Mouse (Mus musculus) heart, postnatal 0 days (tissue): ENCODE measurements around the gene Trpc1. TPM values are rescaled to one million over a fixed set of nuclear protein-coding genes. Genes with fewer than 3 reads are reported as not detected.
A peak's percentile ranks its signal among the peaks of the same experiment; 100 is the strongest.

Experiments
- ATAC-seq: fragments of 200-750 bp; cut with Nextera tagmentation; 2 replicates; pipeline ENCODE4 v1.8.0; 2017; ENCODE audit warnings: low read depth, moderate number of reproducible peaks, moderate library complexity; ENCODE audit not compliant: insufficient read depth
- DNase-seq: peaks from one replicate; pipeline ENCODE4 v3.0.0-alpha.2; 2016; ENCODE audit warnings: low spot score
- H3K27ac ChIP-seq: fragments of 300-500 bp; sonication (generic); 2 replicates; pipeline ENCODE4 v1.5.1; 2014; ENCODE audit warnings: low read depth, mild to moderate bottlenecking
- H3K27me3 ChIP-seq: fragments of 300-500 bp; sonication (generic); 2 replicates; pipeline ENCODE4 v1.6.1; 2014; ENCODE audit warnings: low read length, mixed read lengths; ENCODE audit not compliant: control insufficient read depth, insufficient read depth
- H3K36me3 ChIP-seq: fragments of 300-500 bp; sonication (generic); replicated peaks from 2 replicates; pipeline ENCODE4 v1.6.1; 2014; ENCODE audit warnings: low read length, mixed read lengths; ENCODE audit not compliant: control insufficient read depth, insufficient read depth
- H3K4me1 ChIP-seq: fragments of 300-500 bp; sonication (generic); 2 replicates; pipeline ENCODE4 v1.6.1; 2014; ENCODE audit warnings: antibody characterized with exemption; ENCODE audit not compliant: control insufficient read depth, insufficient read depth
- H3K4me2 ChIP-seq: fragments of 300-500 bp; sonication (generic); 2 replicates; pipeline ENCODE4 v1.6.1; 2014; ENCODE audit warnings: low read depth, mild to moderate bottlenecking, low read length, moderate library complexity
- H3K4me3 ChIP-seq: fragments of 300-500 bp; sonication (generic); 2 replicates; pipeline ENCODE4 v1.5.1; 2014; ENCODE audit warnings: low read depth, low read length
- H3K9ac ChIP-seq: fragments of 300-500 bp; sonication (generic); replicated peaks from 2 replicates; pipeline ENCODE4 v1.6.1; 2014; ENCODE audit warnings: low read depth, low read length, mixed read lengths
- H3K9me3 ChIP-seq: fragments of 300-500 bp; sonication (generic); replicated peaks from 2 replicates; pipeline ENCODE4 v1.6.1; 2016; ENCODE audit warnings: low read length; ENCODE audit not compliant: control insufficient read depth
- CTCF ChIP-seq: IDR thresholded peaks from 2 replicates; pipeline ENCODE4 v1.5.1; 2016; ENCODE audit warnings: antibody characterized with exemption, control low read depth, low read depth
- EP300 ChIP-seq: IDR thresholded peaks from 2 replicates; pipeline ENCODE4 v1.6.1; 2016; ENCODE audit warnings: antibody characterized with exemption, low read depth
- WGBS: fragments of 180-500 bp; shearing (Covaris S2); extraction: QIAGEN DNeasy Blood & Tissue Kit; methylation state at CpG from one replicate; pipeline ENCODE4 v1.1.7; 2014; 5-methylcytosine and 5-hydroxymethylcytosine counted together
- polyA plus RNA-seq: library from polyadenylated mRNA; unstranded; fragments of >200 nt; fragmentation: Nextera tagmentation; extraction: Ambion mirVana; gene quantifications from 2 replicates; pipeline ENCODE4 v1.2.1, GENCODE M21; 2015
- total RNA-seq: library from RNA; depleted of rRNA; stranded (reverse); fragments of >200 nt; gene quantifications from 2 replicates; pipeline ENCODE4 v1.2.3, GENCODE M21; 2014; ENCODE audit warnings: low replicate concordance; rRNA removed

Gene Trpc1
- total RNA-seq (5.9 and 7.6 TPM in 2 replicates), polyA plus RNA-seq (2.2 and 2.3 TPM in 2 replicates)

DNA sequence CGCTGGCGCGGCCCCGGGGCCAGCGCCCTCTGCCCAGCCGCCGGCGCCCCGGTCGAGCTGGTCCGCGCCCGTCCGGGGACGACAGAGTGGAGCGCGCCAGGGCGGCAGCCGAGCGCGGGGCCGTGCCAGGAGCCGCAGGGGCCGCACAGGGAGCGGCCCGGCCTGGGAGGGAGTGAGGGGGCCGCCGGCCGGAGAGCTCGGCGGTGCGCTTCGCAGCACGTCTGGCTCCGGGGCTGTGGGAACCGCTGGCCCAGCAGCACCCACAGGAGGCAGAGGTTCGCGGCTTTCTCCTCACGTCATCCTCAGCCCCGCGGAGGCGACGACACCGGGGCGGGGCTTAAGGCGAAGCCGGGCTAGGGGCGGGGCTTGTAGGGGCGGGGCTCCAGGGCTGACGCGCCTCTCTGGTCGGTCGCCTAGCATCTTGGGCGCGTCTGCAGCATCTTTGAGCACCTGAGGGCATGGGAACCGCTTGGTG, at the start of gene Trpc1:
Gene Trpc1, minus strand, starts transcription at position 339 of the 475 bp plus-strand sequence.
- ATAC-seq (peak; percentile 97), DNase-seq (peak; percentile 86)
- WGBS = under 1% methylated on average over 37 of the region's 56 CpGs
- Histone ChIP-seq H3K4me2 (peak within 1 kb of the TSS; percentile 93), H3K4me1 (no peaks in the 10 kb centered on the region), H3K27ac (peak within 1 kb of the TSS; percentile 72), H3K36me3 (no peaks in the 10 kb centered on the region), H3K27me3 (peaks cover 10% of the 10 kb centered on the region; the same call in 1 of the 2 replicates), H3K4me3 (peak within 1 kb of the TSS; percentile 91), H3K9me3 (no peaks in the 10 kb centered on the region), H3K9ac (peak within 1 kb of the TSS; percentile 78)
- TF ChIP-seq CTCF (0 out of 2 replicates have a peak, but pooled peaks have one; percentile 0), EP300 (no peak)

- ATAC-seq = no peak
- no peak overlapping the region for H3K4me3 ChIP-seq
- 86% methylated on average over 2 of the region's 2 CpGs for WGBS
Observed at GRCm38 (mm10) chr9:95796323-95796722, 46.1 kb upstream of the Trpc1 start.

DNA sequence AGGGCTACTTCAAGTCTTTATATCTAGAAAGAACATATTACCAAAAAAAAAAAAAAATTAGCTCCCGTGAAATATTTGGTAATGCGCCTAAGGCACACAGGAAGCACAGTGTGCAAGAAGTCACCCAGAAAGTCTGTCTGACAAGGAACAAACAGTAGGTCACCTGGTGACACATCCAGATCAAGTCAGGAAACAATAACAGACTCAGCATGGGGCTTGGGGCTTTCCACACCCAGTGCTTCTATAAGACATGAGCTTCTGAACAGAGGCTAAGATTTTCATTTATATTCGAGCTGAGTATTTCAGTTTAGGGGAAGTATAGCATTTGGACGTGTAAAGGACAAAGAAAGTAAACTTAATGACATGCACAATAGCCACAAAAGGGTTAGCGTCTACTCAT, 45.7 kb upstream of the Trpc1 start:
- H3K27me3 ChIP-seq = no peaks in the 10 kb centered on the region
- TF ChIP-seq EP300 (no peak), CTCF (no peak)

More at GRCm38 (mm10) chr9:95796323-95796722, 46.1 kb upstream of the Trpc1 start:
- no peak for DNase-seq
- Histone ChIP-seq H3K4me1 (no peaks in the 10 kb centered on the region), H3K27ac (no peak overlapping the region), H3K9me3 (no peaks in the 10 kb centered on the region), H3K36me3 (no peaks in the 10 kb centered on the region), H3K4me2 (no peak overlapping the region), H3K9ac (no peak overlapping the region), H3K27me3 (no peaks in the 10 kb centered on the region)
- TF ChIP-seq CTCF (no peak), EP300 (no peak)

GRCm38 (mm10) chr9:95795077-95795784, 45.1 kb upstream of the Trpc1 start:
- no peak overlapping the region for H3K4me2 ChIP-seq
- no peaks in the 10 kb centered on the region for H3K27me3 ChIP-seq
- 77% methylated on average over 2 of the region's 2 CpGs for WGBS
- DNase-seq (no peak), ATAC-seq (no peak)
- no peaks in the 10 kb centered on the region for H3K9me3 ChIP-seq
- H3K4me3 ChIP-seq = no peak overlapping the region
- no peaks in the 10 kb centered on the region for H3K36me3 ChIP-seq
- no peaks in the 10 kb centered on the region for H3K4me1 ChIP-seq
- no peak overlapping the region for H3K27ac ChIP-seq
- TF ChIP-seq EP300 (no peak), CTCF (no peak)
- H3K9ac ChIP-seq = no peak overlapping the region

More for the DNA sequence above, 45.7 kb upstream of the Trpc1 start:
- Histone ChIP-seq H3K9ac (no peak overlapping the region), H3K36me3 (no peaks in the 10 kb centered on the region), H3K9me3 (no peaks in the 10 kb centered on the region), H3K4me3 (no peak overlapping the region), H3K4me2 (no peak overlapping the region), H3K27ac (no peak overlapping the region), H3K4me1 (no peaks in the 10 kb centered on the region)
- no peak for ATAC-seq
- DNase-seq = no peak
- 81% methylated on average over 5 of the region's 5 CpGs for WGBS

- WGBS = 82% methylated on average over 15 of the region's 15 CpGs
- H3K27ac ChIP-seq = no peak overlapping the region
Observed at GRCm38 (mm10) chr9:95793986-95794744, 44.0 kb upstream of the Trpc1 start.

More at GRCm38 (mm10) chr9:95793986-95794744, 44.0 kb upstream of the Trpc1 start:
- ATAC-seq (no peak), DNase-seq (no peak)
- Histone ChIP-seq H3K4me1 (no peaks in the 10 kb centered on the region), H3K4me2 (no peak overlapping the region), H3K4me3 (no peak overlapping the region), H3K27me3 (no peaks in the 10 kb centered on the region), H3K9ac (no peak overlapping the region), H3K36me3 (no peaks in the 10 kb centered on the region), H3K9me3 (no peaks in the 10 kb centered on the region)
- TF ChIP-seq EP300 (no peak), CTCF (no peak)
